Mouse (Mus musculus) limb, embryonic 10.5 days (tissue): ENCODE measurements around the gene Irf2bpl. TPM values are rescaled to one million over a fixed set of nuclear protein-coding genes. Genes with fewer than 3 reads are reported as not detected.
A peak's percentile ranks its signal among the peaks of the same experiment; 100 is the strongest.

ENCODE experiments used
- DNase-seq: peaks from one replicate; pipeline ENCODE4 v3.0.0-alpha.2; 2017; ENCODE audit warnings: low spot score
- H3K27ac ChIP-seq: fragments of 300-500 bp; sonication (generic); 2 replicates; pipeline ENCODE4 v1.5.1; 2016; ENCODE audit warnings: mild to moderate bottlenecking
- H3K27me3 ChIP-seq: fragments of 300-500 bp; sonication (generic); 2 replicates; pipeline ENCODE4 v1.6.1; 2016; ENCODE audit warnings: low read depth, mild to moderate bottlenecking; ENCODE audit not compliant: poor library complexity, severe bottlenecking
- H3K36me3 ChIP-seq: fragments of 300-500 bp; sonication (generic); 2 replicates; pipeline ENCODE4 v1.6.1; 2016; ENCODE audit warnings: mild to moderate bottlenecking, moderate library complexity
- H3K4me1 ChIP-seq: fragments of 300-500 bp; sonication (generic); 2 replicates; pipeline ENCODE4 v1.6.1; 2016
- H3K4me3 ChIP-seq: fragments of 300-500 bp; sonication (generic); 2 replicates; pipeline ENCODE4 v1.5.1; 2016; ENCODE audit warnings: mild to moderate bottlenecking, moderate library complexity
- H3K9me3 ChIP-seq: fragments of 300-500 bp; sonication (generic); replicated peaks from 2 replicates; pipeline ENCODE4 v1.6.1; 2016; ENCODE audit warnings: mild to moderate bottlenecking
- WGBS: fragments of 180-500 bp; shearing (Covaris S2); methylation state at CpG from one replicate; pipeline ENCODE4 v1.1.7; 2016; 5-methylcytosine and 5-hydroxymethylcytosine counted together
- polyA plus RNA-seq: library from polyadenylated mRNA; unstranded; fragments of >200 nt; fragmentation: Nextera tagmentation; extraction: Ambion mirVana; gene quantifications from 2 replicates; pipeline ENCODE4 v1.2.1, GENCODE M21; 2016

Irf2bpl gene
- polyA plus RNA-seq, 1 experiment from 2014 or later = 22.6 TPM

GRCm38 (mm10) chr12:86895703-86896409 lies 11.3 kb upstream of the Irf2bpl start:
- H3K4me3 ChIP-seq = peak overlapping the region; percentile 55
- DNase-seq = no peak

DNA sequence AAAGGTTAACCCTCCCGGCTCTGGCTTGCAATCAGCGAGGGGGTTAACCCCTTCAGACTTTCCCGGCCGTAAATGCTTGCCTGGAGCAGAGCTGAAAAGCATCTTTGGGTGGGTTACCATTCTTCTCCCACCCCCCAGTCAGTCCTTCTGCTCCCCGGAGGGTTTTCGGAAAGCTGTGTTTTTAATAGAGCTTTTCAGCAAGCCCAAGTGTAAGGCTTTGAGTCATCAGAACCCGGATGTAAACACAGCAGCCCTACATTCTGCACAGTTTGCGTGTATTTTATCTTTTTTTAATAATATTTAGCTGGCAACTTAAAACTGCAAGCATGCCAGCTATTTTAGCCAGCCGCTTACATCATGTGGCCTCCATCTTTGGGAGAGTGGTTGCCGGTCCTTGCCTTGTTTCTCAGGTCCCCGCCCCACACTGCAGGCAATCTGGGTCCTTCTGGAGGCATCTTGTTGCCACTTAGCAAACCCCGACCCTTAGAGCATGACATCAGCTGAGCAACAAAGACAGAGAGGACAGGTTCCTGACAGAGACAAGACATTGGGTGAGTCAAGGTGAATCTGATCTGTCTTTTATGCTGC lies 10.3 kb upstream of the Irf2bpl start:
- Histone ChIP-seq H3K36me3 (no peaks in the 10 kb centered on the region), H3K4me3 (peak overlapping the region; percentile 55), H3K27me3 (peaks cover 6% of the 10 kb centered on the region; the same call in 1 of the 2 replicates), H3K9me3 (no peaks in the 10 kb centered on the region), H3K27ac (peak overlapping the region; percentile 92), H3K4me1 (peaks cover 96% of the 10 kb centered on the region)
- under 1% methylated on average over 12 of the region's 12 CpGs for WGBS
- DNase-seq = peak; percentile 66

More at GRCm38 (mm10) chr12:86895703-86896409, 11.3 kb upstream of the Irf2bpl start:
- Histone ChIP-seq H3K36me3 (no peaks in the 10 kb centered on the region), H3K4me1 (peaks cover 96% of the 10 kb centered on the region), H3K27ac (peak overlapping the region; percentile 92), H3K27me3 (no peaks in the 10 kb centered on the region; the same call in 1 of the 2 replicates), H3K9me3 (no peaks in the 10 kb centered on the region)
- 44% methylated on average over 4 of the region's 4 CpGs for WGBS

DNA sequence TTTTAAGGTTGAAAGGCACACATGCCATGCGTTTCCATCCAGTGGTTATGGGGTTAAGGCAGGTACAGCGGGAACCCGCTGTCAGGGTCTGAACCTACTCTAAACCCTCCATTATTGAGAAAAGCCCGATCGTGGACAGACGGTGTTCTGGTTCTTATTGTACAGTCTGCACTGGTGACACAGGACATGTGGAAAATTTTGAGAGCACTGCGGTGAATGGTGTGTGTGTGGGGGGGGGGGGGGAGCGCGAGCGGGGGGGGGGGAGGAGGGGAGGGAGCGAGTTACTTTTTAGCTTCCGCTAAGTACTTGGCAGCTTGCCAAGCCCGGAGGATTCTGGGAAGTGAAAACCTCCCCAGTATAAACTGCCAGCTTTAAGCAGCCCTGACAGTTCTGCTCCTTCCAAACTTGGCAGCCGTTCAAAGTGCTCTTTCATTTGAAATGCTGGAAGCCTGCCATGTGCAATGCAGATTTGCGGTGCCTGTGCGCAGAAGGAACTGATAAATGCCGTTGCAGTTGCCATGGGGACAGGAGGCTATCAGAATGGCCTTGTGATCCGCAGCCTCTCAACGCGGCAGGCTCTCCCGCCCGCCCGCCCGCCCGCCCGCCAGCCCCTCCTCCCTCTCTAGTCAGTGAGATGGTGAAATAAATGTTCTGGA lies 9.7 kb upstream of the Irf2bpl start:
- peak overlapping the region; percentile 92 for H3K27ac ChIP-seq
- no peaks in the 10 kb centered on the region for H3K9me3 ChIP-seq
- peaks cover 9% of the 10 kb centered on the region; the same call in 1 of the 2 replicates for H3K27me3 ChIP-seq
- peak; percentile 90 for DNase-seq
- H3K4me1 ChIP-seq = peaks cover 96% of the 10 kb centered on the region
- 0% methylated on average over 23 of the region's 26 CpGs for WGBS
- H3K36me3 ChIP-seq = no peaks in the 10 kb centered on the region
- peak overlapping the region; percentile 55 for H3K4me3 ChIP-seq

- no peak for DNase-seq
- H3K9me3 ChIP-seq = no peaks in the 10 kb centered on the region
- H3K27ac ChIP-seq = peak overlapping the region; percentile 92
- WGBS = under 1% methylated on average over 20 of the region's 20 CpGs
- H3K4me1 ChIP-seq = peaks cover 96% of the 10 kb centered on the region
- H3K4me3 ChIP-seq = peak overlapping the region; percentile 55
- no peaks in the 10 kb centered on the region for H3K36me3 ChIP-seq
- H3K27me3 ChIP-seq = peaks cover 9% of the 10 kb centered on the region; the same call in 1 of the 2 replicates
Measured at GRCm38 (mm10) chr12:86893326-86894183, 9.0 kb upstream of the Irf2bpl start.

GRCm38 (mm10) chr12:86892711-86893311 lies 8.2 kb upstream of the Irf2bpl start:
- no peaks in the 10 kb centered on the region for H3K9me3 ChIP-seq
- H3K36me3 ChIP-seq = no peaks in the 10 kb centered on the region
- peak overlapping the region; percentile 92 for H3K27ac ChIP-seq
- H3K4me1 ChIP-seq = peaks cover 96% of the 10 kb centered on the region
- DNase-seq = peak; percentile 58
- H3K27me3 ChIP-seq = peaks cover 9% of the 10 kb centered on the region; the same call in 1 of the 2 replicates
- under 1% methylated on average over 18 of the region's 18 CpGs for WGBS
- peak overlapping the region; percentile 55 for H3K4me3 ChIP-seq

DNA sequence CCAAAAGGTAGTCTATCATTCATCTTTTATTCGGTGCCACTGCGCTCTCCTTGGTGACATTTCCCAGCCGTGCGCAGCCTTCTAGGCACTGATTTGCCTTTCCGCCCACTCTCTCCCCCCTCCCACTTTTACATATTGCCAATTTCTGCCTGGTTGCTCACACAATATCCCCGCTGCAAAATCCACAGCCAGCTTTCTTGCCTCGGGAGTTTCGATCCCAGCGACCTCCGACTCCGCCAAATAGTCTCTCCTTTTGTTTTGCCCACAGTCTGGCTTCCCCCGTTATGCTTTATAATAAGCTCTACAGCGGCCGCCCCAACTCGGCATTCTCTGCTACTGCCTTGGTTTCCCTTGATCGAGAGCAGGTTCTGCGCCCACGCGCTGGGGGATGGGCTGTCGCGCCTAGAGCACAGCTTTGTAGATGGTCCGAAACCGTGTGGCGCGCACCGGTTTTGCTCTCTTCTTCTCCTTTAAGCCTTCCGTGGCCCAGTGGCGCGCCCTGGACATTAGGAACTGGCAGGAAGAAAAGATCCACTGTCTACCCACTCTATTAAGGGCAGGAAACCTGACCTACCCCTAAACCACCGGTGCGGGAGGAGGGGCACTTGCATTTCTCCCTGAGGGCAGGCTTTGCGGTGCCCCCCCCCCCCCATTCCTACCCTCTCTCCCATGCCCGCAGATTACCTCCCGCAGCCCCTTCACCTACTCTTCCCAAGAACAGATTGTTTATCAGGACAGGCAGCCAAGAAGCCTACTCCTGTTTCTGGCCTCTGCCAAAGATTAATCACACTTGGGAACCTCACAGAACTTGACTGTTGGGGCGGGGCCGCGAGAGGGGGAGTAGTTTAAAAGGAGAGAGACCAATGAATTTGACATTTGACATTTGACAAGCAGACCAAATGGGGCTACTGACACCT lies 7.4 kb upstream of the Irf2bpl start:
- no peaks in the 10 kb centered on the region for H3K9me3 ChIP-seq
- WGBS = under 1% methylated on average over 37 of the region's 37 CpGs
- H3K27me3 ChIP-seq = peaks cover 9% of the 10 kb centered on the region; the same call in 1 of the 2 replicates
- H3K4me3 ChIP-seq = peak overlapping the region; percentile 55
- H3K27ac ChIP-seq = peak overlapping the region; percentile 92
- H3K36me3 ChIP-seq = no peaks in the 10 kb centered on the region
- DNase-seq = peak; percentile 71
- peaks cover 96% of the 10 kb centered on the region for H3K4me1 ChIP-seq

GRCm38 (mm10) chr12:86891454-86891785 lies 6.8 kb upstream of the Irf2bpl start:
- DNase-seq = no peak
- H3K27ac ChIP-seq = peak overlapping the region; percentile 92
- H3K27me3 ChIP-seq = peaks cover 9% of the 10 kb centered on the region; the same call in 1 of the 2 replicates
- no peaks in the 10 kb centered on the region for H3K36me3 ChIP-seq
- no peaks in the 10 kb centered on the region for H3K9me3 ChIP-seq
- WGBS = 3% methylated on average over 11 of the region's 11 CpGs
- peaks cover 96% of the 10 kb centered on the region for H3K4me1 ChIP-seq
- H3K4me3 ChIP-seq = peak overlapping the region; percentile 55

GRCm38 (mm10) chr12:86890796-86891301 lies 6.3 kb upstream of the Irf2bpl start:
- Histone ChIP-seq H3K4me3 (peak overlapping the region; percentile 55), H3K27me3 (peaks cover 9% of the 10 kb centered on the region; the same call in 1 of the 2 replicates), H3K4me1 (peaks cover 95% of the 10 kb centered on the region), H3K27ac (peak overlapping the region; percentile 92), H3K9me3 (no peaks in the 10 kb centered on the region), H3K36me3 (no peaks in the 10 kb centered on the region)
- WGBS = 20% methylated on average over 8 of the region's 8 CpGs
- DNase-seq = peak; percentile 50

- Histone ChIP-seq H3K27ac (peak overlapping the region; percentile 92), H3K36me3 (no peaks in the 10 kb centered on the region), H3K27me3 (peaks cover 9% of the 10 kb centered on the region; the same call in 1 of the 2 replicates), H3K4me1 (peaks cover 95% of the 10 kb centered on the region), H3K9me3 (no peaks in the 10 kb centered on the region), H3K4me3 (no peak overlapping the region)
- no peak for DNase-seq
- WGBS = 62% methylated on average over 12 of the region's 12 CpGs
Measured at GRCm38 (mm10) chr12:86890091-86890720, 5.6 kb upstream of the Irf2bpl start.

DNA sequence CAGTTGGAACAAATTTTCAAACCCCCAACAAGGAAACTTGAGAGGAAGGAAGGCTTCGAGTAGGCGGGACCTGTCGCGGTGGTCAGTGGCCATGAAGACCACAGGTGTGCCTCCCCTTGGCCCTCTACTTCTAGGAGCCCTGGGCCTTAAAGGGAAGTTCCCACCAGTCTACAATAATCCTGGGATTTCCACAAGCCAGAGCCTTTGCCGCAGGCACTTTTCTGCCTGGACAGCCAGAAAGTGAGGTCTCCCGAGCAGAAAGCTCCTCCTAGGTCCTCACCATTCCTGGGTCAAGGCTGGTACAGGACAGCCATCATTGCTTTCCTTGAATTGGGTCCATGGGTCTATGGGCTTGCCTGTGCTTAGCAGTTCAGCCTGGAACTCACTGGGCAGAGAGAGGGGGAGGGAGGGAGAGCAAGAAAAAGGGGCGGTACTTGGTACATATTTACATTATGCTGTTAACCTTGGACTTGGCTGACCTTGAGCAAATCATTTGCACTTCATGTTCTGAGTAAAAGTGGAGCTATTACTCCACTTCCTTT lies 4.6 kb upstream of the Irf2bpl start:
- H3K4me1 ChIP-seq = peaks cover 97% of the 10 kb centered on the region
- peak overlapping the region; percentile 48 for H3K4me3 ChIP-seq
- 16% methylated on average over 7 of the region's 7 CpGs for WGBS
- H3K9me3 ChIP-seq = no peaks in the 10 kb centered on the region
- no peaks in the 10 kb centered on the region for H3K36me3 ChIP-seq
- peak overlapping the region; percentile 91 for H3K27ac ChIP-seq
- peaks cover 9% of the 10 kb centered on the region; the same call in 1 of the 2 replicates for H3K27me3 ChIP-seq
- no peak for DNase-seq
